Mouse (Mus musculus) right cerebral cortex, postnatal 10 days (tissue): Measurements from ENCODE around the gene Gas2l3.

Experiments used
- DNase-seq, 2 experiments: peaks; one replicate each; pipeline ENCODE4 v3.0.0; 2021; ENCODE audit warnings: low spot score in 2 of 2

Gene Gas2l3

GRCm38 (mm10) chr10:89444381-89444780, 614 bp upstream of the Gas2l3 start:
- no peak for DNase-seq

DNA sequence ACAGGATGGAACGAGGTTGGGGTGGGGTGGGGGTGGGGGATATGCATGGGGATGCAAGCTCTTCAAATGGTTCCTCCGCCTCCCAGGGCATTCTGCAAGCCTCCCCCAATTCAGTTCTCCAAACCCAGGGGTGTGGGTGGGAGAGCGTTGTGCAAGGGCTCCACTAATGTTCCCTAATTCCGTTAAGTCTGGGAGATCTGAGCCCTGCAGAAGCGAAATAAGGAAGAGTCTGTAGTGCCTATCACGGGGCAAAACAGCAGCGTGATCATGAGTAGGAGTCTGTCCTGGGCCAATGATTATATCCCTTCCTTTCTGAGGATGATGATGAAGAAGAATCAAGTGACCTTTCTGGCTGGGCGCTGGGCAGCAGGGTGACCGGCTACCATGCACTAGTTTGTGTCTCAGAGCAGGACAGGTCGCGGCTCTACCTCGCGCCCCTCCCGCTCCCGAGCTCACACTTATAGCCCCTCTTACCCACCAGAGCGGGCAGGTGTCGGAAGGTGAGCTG, 598 bp downstream of the Gas2l3 start:
- no peak for DNase-seq

DNA sequence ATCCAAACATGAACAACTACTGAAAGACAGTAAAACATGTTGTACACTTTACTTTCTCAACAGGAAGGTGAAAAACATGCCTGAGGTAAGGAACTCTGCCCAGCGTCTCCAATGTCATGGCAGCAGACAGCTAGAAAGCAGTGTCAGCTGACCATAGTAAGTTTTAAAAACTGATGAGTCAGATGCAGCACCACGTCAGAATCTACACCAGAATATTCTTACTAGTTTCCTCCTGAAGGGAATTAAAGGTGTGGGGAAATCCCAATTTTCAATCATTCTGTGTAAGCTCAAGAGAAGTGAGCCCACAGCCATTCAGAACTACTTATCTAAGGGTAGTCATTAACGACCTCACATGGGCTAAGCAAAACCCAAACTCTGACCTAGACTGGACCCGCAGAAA, 1.1 kb downstream of the Gas2l3 start:
- no peak for DNase-seq

GRCm38 (mm10) chr10:89441961-89442360, 1.8 kb downstream of the Gas2l3 start:
- no peak for DNase-seq

GRCm38 (mm10) chr10:89439380-89439779, 4.4 kb downstream of the Gas2l3 start:
- DNase-seq = no peak

GRCm38 (mm10) chr10:89437996-89438395, 5.8 kb downstream of the Gas2l3 start:
- no peak for DNase-seq

DNA sequence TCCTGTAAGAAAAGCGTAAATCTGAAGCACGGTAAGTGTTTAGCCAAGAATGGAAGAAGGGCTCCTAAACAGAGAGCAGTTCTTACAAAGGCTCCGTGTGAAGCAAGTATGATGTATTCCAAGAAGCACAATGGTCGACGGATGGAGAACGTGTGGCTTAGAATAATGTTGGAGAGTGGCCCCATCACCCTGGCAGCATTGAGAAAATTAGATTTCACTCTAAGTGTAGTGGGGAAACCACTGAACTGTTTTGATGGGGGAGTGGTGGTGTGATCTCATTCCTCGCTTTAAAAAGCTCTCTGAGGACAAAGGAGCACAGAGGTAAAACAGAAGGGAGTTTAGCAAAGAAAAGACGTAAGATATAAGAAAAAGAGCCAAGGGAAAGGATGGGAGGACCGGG, 6.3 kb downstream of the Gas2l3 start:
- DNase-seq = no peak

DNA sequence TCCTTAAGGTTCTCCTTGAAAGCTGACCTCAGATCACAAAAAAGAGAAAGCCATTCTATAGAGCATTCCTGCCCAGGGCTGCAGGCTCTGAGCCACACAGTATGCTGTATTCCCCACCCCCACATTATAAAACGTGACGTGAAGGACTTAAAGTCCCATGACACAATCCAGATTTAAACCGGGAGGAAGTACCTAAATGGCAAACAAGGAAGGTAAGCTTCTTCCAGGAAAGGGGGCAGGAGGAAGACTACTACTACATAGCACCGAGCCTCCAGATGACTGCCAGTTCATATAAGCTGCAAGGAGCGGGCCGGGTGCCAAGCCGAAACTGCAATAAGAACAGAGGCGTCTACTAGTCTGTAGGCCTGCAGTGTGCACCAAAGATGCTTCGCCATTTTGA, 7.8 kb downstream of the Gas2l3 start:
- DNase-seq = peak in 1 of 2 experiments; percentile 45

DNA sequence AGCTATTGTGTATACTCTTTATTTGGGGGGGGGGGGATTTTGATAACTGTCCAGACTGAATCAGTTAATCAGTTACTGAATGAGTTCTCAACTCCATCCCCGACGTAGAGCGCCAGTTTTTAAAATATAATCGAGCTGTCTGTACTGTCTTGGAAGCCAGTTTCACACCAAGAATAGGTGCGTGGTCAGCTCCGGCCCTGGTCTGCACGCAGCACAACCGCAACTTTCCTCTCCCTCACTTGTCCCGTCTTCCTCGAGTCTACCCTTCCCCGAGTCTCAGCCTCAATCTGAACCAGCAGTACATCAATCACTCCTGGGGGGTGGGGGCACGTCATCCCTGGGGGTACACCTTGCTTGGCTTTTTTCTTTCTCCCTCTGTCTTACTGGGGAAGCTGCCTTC, 8.4 kb downstream of the Gas2l3 start:
- no peak for DNase-seq

DNA sequence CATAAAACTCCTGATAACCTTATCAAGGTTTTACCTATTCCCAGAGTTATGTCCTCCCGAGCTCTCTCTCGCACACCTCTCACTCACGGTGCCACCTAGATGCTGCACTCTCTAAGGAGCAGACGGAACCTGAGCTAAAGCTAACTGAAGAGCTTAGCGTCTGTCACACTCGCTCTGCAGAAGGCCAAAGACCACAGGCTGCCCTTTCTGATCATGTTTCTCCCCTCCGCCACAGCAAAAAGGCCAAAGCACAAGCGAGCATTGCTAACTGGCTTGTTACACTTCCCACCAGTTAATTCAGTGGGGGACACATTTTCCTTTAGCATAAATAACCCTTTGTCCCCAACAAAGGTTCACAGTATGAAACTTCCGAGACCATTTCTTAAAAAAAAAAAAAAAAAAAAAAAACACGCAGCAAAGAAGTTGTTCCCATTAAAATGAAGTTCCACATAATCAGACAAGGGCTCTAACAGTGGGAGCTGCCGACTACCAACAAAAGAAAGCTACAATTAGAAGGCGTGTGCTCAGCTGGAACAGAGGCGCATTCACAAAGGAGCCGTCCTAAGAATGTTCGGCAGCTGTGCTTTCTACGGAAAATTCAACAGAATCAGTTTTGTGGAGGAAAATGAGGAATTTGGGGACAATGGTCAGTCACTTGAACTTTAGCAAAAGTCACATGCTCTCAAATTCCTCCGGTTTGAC, 9.1 kb downstream of the Gas2l3 start:
- DNase-seq = no peak

GRCm38 (mm10) chr10:89432743-89433142, 11.0 kb downstream of the Gas2l3 start:
- DNase-seq = no peak

DNA sequence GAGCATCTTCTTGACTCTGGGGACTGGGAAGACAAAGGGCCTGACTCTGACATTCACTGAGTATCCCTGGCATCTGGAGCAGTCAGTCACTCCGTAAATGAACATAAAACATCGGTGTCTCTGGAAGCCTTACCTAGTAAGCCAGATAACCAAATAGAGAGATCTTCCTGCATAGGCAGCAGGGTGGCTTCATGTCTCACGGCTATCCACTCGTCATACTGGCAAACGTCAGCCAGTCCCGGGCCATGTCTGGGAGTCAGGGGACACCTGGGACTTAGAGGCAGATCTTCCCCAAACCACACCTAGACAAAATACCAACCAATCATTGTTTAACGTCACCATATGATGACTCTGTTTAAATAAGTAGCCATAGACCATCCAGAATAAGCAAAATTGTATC, 13.0 kb downstream of the Gas2l3 start:
- no peak for DNase-seq

GRCm38 (mm10) chr10:89424800-89425393, 18.9 kb downstream of the Gas2l3 start:
- DNase-seq = no peak

DNA sequence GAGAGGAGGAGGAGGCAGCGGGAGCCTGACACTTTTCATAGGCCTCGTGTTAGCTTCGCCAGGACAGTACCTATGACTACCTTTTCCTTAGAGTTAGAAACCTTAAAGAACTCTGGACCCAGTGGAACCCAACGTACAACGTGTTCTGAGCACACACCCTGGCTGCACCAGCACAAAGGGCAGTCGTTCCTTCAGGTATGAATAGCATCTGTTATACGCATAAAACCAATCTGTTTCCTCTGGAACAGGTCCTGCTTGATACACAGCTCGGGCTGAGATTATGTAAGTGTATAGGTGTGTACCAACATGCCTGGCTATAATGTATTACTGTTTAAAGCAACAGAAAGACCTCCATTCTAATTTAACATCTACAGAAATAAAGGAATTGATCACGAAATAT, 19.6 kb downstream of the Gas2l3 start:
- DNase-seq = no peak

DNA sequence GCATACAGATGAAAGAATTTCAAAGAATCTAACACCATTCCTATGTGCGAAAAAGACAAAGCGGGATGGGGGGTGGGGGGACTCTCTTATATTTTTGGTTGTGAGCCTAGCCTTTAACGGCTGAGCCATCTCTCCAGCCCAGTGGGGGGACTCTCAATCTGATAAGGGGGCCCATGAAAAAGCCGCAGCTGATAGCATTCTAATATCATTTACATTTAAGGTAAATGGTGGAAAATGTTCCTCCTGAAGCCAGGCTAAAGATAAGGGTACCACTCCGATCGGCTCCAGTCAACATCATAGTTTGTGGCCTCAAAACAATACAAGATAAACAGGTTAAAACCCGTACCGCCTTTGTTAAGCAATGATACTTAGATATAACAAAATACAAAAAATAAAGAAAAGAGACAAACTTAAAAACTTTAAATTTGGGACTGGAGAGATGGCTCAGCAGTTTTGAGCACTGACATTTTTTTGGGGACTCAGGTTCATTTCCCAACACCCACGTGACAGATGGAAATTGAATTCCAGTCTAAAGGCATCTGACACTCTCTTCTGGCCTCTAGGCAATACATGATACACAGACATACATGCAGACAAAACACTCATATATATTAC, 20.5 kb downstream of the Gas2l3 start:
- no peak for DNase-seq

GRCm38 (mm10) chr10:89422504-89423158, 21.1 kb downstream of the Gas2l3 start:
- no peak for DNase-seq

- no peak for DNase-seq
These were observed 25.8 kb downstream of the Gas2l3 start for GRCm38 (mm10) chr10:89417966-89418365.

DNA sequence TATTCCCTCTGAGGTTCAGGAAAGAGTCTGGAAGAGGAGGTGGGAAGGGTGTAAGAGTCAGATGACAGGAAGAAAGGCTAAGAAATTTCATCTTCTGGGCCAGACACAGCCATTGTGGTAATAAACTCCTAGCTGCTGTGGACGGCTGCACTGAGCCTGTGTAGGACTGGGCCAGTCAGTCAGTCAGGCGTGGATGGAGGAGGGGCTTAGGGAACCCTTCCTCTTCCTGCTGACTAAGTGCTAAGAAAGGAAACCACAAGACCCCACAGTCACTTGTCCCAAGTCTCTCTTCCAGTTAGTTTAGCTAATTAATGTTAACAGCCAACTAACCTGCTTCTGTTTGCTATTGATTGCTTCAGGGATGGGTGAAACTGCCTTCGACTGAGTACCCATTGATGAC, 28.3 kb downstream of the Gas2l3 start:
- no peak for DNase-seq

DNA sequence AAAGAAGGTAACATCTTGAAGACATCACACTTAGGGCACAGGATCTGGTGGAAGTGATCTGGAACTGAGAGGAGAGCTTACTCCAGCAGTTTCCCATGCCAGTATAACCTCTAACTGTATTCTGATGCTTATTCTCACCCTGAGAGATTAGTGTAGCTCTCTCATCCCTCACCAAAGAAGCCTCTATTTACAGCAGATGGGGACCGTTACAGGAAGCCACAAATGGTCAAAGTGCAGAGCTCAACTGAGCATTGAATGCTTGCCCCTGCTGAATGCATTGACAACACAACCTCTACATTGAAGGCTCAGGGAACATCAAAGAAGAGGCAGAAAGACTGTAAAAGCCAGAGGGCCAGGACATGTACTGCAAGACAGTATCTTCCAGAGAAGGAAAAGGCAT, 36.2 kb downstream of the Gas2l3 start:
- DNase-seq = no peak

DNA sequence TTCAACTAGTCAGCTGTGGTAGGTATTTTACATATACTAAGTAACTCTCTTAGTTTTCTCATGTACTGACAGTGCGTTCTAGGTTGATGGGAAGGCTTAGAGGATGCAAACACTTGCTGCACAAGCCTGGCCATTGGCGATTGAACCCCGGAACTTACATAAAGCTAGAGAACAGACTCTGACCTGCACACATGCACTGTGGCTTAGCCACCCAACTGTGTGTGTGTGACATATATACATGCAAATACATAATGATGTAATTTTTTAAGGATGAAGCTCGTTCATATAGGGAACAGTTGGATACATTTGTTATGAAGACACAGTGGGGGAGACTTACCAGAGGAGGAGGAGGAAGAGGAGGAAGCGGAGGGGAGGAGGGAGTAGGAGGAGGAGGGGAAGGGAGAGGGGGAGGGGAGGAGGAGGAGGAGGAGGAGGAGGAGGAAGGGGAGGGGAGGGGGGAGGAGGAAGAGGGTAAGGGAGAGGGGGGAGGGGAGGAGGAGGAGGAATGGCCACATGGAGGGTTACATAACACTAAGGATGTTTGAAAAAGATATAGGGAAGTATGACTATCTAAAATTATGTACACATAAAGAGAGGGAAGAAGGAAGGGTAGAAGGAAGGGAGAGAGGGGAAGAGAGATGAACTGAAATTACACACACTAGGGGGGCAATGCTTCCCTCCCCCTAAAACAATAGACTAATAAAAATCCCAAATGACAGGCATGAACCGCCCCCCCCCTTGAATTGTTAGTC, 36.9 kb downstream of the Gas2l3 start:
- DNase-seq = no peak

- no peak for DNase-seq
These were observed 38.8 kb downstream of the Gas2l3 start for GRCm38 (mm10) chr10:89404936-89405335.
